Mouse (Mus musculus) bone marrow macrophage, adult 2 months (primary cell): Measurements from ENCODE around the gene Bola2.

Experiments used
- CTCF ChIP-seq: IDR thresholded peaks from 2 replicates; pipeline ENCODE4 v1.5.1; 2012; ENCODE audit warnings: low read depth, mild to moderate bottlenecking, low read length, moderate library complexity
- POLR2A ChIP-seq: IDR thresholded peaks from 2 replicates; pipeline ENCODE4 v1.6.1; 2012; ENCODE audit warnings: mild to moderate bottlenecking, low read depth, low read length, borderline replicate concordance

DNA sequence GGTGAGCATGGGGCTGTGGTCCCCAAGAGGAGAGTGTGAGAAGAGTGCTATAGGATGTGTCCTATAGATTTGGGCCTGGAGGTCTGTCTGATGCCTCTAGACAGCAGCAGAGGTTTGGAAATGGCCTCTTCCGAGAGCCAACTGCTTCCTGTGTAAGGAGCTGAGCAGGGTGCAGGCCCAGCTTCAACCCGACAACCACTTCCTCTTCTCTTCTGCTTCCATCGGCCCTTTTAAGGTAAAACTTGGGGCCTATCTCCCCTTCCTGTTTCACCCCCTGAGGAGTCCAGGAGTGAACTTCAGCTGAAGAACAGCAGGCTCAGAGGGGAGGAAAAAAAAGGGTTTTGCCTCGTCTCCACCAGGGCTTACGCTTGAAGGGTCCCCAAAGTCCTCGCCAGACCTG, 7.2 kb downstream of the Bola2 start:
- TF ChIP-seq CTCF = no peak
- no peak for TF ChIP-seq POLR2A
